Mouse (Mus musculus): ENCODE data around the gene Ces1e. TPM values are rescaled to one million over a fixed set of nuclear protein-coding genes. Genes with fewer than 3 reads are reported as not detected.
"Not testable (repeated sequence)": the region's sequence is repeated elsewhere in the genome, so short reads cannot be mapped to it uniquely, and the experiment has no call there.

Ces1e gene
- polyA plus RNA-seq, 1 experiment, result 1.9 TPM

GRCm38 (mm10) chr8:93221896-93222295, 7.5 kb downstream of the Ces1e start:
- Histone ChIP-seq H3K4me1 (ENCODE audit: control insufficient read depth, insufficient read depth, insufficient read length, low read length) (peaks cover 5% of the 10 kb centered on the region; the same call in 1 of the 2 replicates), H3K36me3 (ENCODE audit: control insufficient read depth, insufficient read depth, low read length) (0 out of 2 replicates have a peak, but pooled peaks cover 2% of the 10 kb centered on the region), H3K4me3 (ENCODE audit: low read depth, low read length) (no peak overlapping the region), H3K27me3 (ENCODE audit: control insufficient read depth, insufficient read depth, low read length) (no peaks in the 10 kb centered on the region), H3K27ac (ENCODE audit: insufficient read depth, low read depth, low read length) (no peak overlapping the region)
- WGBS, result 63% methylated on average over 3 of the region's 3 CpGs
- TF ChIP-seq POLR2A (IDR thresholded peaks at IDR 0.05; ENCODE audit: low read depth, low read length) (no peak), CTCF (IDR thresholded peaks at IDR 0.05; ENCODE audit: extremely low read depth, insufficient read length, insufficient replicate concordance, low read depth, low read length) (no peak)

- H3K27ac ChIP-seq (ENCODE audit: insufficient read depth, low read depth, low read length), result no peak overlapping the region
- no peak overlapping the region for H3K4me3 ChIP-seq (ENCODE audit: low read depth, low read length)
- H3K36me3 ChIP-seq (ENCODE audit: control insufficient read depth, insufficient read depth, low read length), result no peaks in the 10 kb centered on the region; the same call in 1 of the 2 replicates
- no peaks in the 10 kb centered on the region for H3K27me3 ChIP-seq (ENCODE audit: control insufficient read depth, insufficient read depth, low read length)
- peaks cover 5% of the 10 kb centered on the region; the same call in 1 of the 2 replicates for H3K4me1 ChIP-seq (ENCODE audit: control insufficient read depth, insufficient read depth, insufficient read length, low read length)
- no peak for TF ChIP-seq POLR2A (IDR thresholded peaks at IDR 0.05; ENCODE audit: low read depth, low read length)
- TF ChIP-seq CTCF (IDR thresholded peaks at IDR 0.05; ENCODE audit: extremely low read depth, insufficient read length, insufficient replicate concordance, low read depth, low read length), result no peak
- WGBS, result 29% methylated on average over 4 of the region's 4 CpGs
These were observed 11.6 kb downstream of the Ces1e start for GRCm38 (mm10) chr8:93217867-93218266.

GRCm38 (mm10) chr8:93217375-93217774, 12.0 kb downstream of the Ces1e start:
- 10% methylated on average over 1 of the region's 1 CpGs for WGBS
- Histone ChIP-seq H3K27me3 (ENCODE audit: control insufficient read depth, insufficient read depth, low read length) (no peaks in the 10 kb centered on the region), H3K4me1 (ENCODE audit: control insufficient read depth, insufficient read depth, insufficient read length, low read length) (peaks cover 5% of the 10 kb centered on the region; the same call in 1 of the 2 replicates), H3K36me3 (ENCODE audit: control insufficient read depth, insufficient read depth, low read length) (no peaks in the 10 kb centered on the region; the same call in 1 of the 2 replicates), H3K27ac (ENCODE audit: insufficient read depth, low read depth, low read length) (no peak overlapping the region), H3K4me3 (ENCODE audit: low read depth, low read length) (no peak overlapping the region)
- no peak for TF ChIP-seq POLR2A (IDR thresholded peaks at IDR 0.05; ENCODE audit: low read depth, low read length)
- no peak for TF ChIP-seq CTCF (IDR thresholded peaks at IDR 0.05; ENCODE audit: extremely low read depth, insufficient read length, insufficient replicate concordance, low read depth, low read length)

GRCm38 (mm10) chr8:93211091-93211490, 18.3 kb downstream of the Ces1e start:
- Histone ChIP-seq H3K4me3 (ENCODE audit: low read depth, low read length) (no peak overlapping the region), H3K27ac (ENCODE audit: insufficient read depth, low read depth, low read length) (no peak overlapping the region), H3K36me3 (ENCODE audit: control insufficient read depth, insufficient read depth, low read length) (no peaks in the 10 kb centered on the region; the same call in 1 of the 2 replicates), H3K27me3 (ENCODE audit: control insufficient read depth, insufficient read depth, low read length) (no peaks in the 10 kb centered on the region), H3K4me1 (ENCODE audit: control insufficient read depth, insufficient read depth, insufficient read length, low read length) (no peaks in the 10 kb centered on the region)
- TF ChIP-seq POLR2A (IDR thresholded peaks at IDR 0.05; ENCODE audit: low read depth, low read length) (no peak), CTCF (IDR thresholded peaks at IDR 0.05; ENCODE audit: extremely low read depth, insufficient read length, insufficient replicate concordance, low read depth, low read length) (no peak)

- Histone ChIP-seq H3K4me1 (ENCODE audit: control insufficient read depth, insufficient read depth, insufficient read length, low read length) (peaks cover 11% of the 10 kb centered on the region; the same call in 1 of the 2 replicates), H3K27ac (ENCODE audit: insufficient read depth, low read depth, low read length) (peak overlapping the region; percentile 39)
- H3K27me3 ChIP-seq (ENCODE audit: control insufficient read depth, insufficient read depth, low read length); H3K36me3 ChIP-seq (ENCODE audit: control insufficient read depth, insufficient read depth, low read length); H3K4me3 ChIP-seq (ENCODE audit: low read depth, low read length): not testable (repeated sequence)
- WGBS, result 14% methylated on average over 7 of the region's 7 CpGs
These were observed 30.3 kb downstream of the Ces1e start for GRCm38 (mm10) chr8:93199146-93199545.

- 24% methylated on average over 8 of the region's 8 CpGs for WGBS
- Histone ChIP-seq H3K36me3 (ENCODE audit: control insufficient read depth, insufficient read depth, low read length) (no peaks in the 10 kb centered on the region), H3K4me3 (ENCODE audit: low read depth, low read length) (no peak within 1 kb of the TSS), H3K4me1 (ENCODE audit: control insufficient read depth, insufficient read depth, insufficient read length, low read length) (peaks cover 11% of the 10 kb centered on the region; the same call in 1 of the 2 replicates), H3K27ac (ENCODE audit: insufficient read depth, low read depth, low read length) (peak within 1 kb of the TSS; percentile 82), H3K27me3 (ENCODE audit: control insufficient read depth, insufficient read depth, low read length) (no peaks in the 10 kb centered on the region)
- TF ChIP-seq CTCF (IDR thresholded peaks at IDR 0.05; ENCODE audit: extremely low read depth, insufficient read length, insufficient replicate concordance, low read depth, low read length), result no peak
- TF ChIP-seq POLR2A (IDR thresholded peaks at IDR 0.05; ENCODE audit: low read depth, low read length), result no peak
These were observed 31.5 kb downstream of the Ces1e start, which contains the start of gene Ces1d for GRCm38 (mm10) chr8:93197685-93198525. Gene Ces1d (minus strand): TSS chr8:93197838.

- peaks cover 11% of the 10 kb centered on the region; the same call in 1 of the 2 replicates for H3K4me1 ChIP-seq (ENCODE audit: control insufficient read depth, insufficient read depth, insufficient read length, low read length)
- 90% methylated on average over 5 of the region's 5 CpGs for WGBS
- TF ChIP-seq POLR2A (IDR thresholded peaks at IDR 0.05; ENCODE audit: low read depth, low read length) (no peak), CTCF (IDR thresholded peaks at IDR 0.05; ENCODE audit: extremely low read depth, insufficient read length, insufficient replicate concordance, low read depth, low read length) (no peak)
- H3K36me3 ChIP-seq (ENCODE audit: control insufficient read depth, insufficient read depth, low read length), result no peaks in the 10 kb centered on the region
- no peak overlapping the region for H3K4me3 ChIP-seq (ENCODE audit: low read depth, low read length)
- no peak overlapping the region for H3K27ac ChIP-seq (ENCODE audit: insufficient read depth, low read depth, low read length)
- no peaks in the 10 kb centered on the region for H3K27me3 ChIP-seq (ENCODE audit: control insufficient read depth, insufficient read depth, low read length)
These were observed 33.0 kb downstream of the Ces1e start for GRCm38 (mm10) chr8:93196436-93196835.

All from small intestine, adult 2 months (tissue).